Mouse (Mus musculus) kidney, adult 11 months (tissue): ENCODE data around the gene Klhl21.

Experiments
- DNase-seq: peaks from one replicate; pipeline ENCODE4 v3.0.0; 2022

Gene Klhl21

GRCm38 (mm10) chr4:152008622-152009075 is at the start of gene Klhl21:
Gene Klhl21 (plus strand): TSS chr4:152008803.
- DNase-seq: peak; percentile 94

GRCm38 (mm10) chr4:151959849-151960512 is 48.6 kb upstream of the Klhl21 start:
- no peak for DNase-seq

DNA sequence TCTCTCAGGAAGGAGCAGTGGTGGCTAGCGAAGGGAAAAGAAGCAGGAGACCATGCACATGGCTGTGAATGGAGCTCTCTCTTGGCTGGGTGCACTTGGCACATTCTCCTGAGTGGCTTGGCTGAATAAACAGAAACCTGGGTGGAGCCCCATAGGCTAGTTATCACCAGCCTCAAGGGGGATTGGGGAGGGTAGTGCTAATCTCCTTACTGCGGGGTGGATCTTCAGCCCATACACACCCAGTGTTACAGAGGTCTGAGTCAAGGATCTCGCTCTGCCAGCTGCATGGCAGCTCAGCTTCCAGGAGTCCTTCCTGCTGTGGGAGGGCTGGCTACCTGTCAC is 48.1 kb upstream of the Klhl21 start:
- DNase-seq: no peak

GRCm38 (mm10) chr4:151962817-151963216 is 45.8 kb upstream of the Klhl21 start:
- no peak for DNase-seq

DNA sequence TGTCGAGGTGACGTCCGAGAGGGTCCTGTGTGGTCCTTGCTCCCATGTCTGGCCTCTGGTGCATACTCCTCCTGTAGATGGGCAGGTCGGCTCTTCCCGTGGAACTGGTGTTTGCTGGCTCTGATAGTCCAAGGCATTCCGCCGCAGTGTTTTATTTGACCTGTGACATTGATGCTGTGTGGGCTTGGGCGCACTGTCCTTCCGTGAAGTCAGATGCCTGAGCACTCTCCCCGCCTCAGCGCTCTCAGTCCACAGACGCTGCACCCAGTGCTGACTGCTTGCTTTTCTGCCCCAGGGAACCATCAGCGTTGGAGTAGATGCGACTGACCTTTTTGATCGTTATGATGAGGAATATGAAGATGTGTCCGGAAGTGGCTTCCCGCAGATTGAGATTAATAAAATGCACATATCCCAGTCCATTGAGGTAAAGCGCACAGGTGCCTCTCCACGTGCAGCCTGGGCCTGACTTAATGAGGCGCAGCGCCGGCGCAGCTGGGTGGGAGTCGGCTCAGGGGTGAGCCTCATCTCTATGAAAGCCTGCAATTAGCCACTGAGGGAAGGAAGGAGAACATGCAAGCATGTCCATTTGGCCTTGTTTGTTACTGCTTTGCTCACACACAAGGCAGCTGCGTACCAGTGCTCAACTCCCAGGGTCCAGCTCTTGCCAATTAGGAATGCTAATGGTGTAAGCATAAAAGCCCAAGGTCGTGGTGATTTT is 40.2 kb upstream of the Klhl21 start:
- DNase-seq: no peak

DNA sequence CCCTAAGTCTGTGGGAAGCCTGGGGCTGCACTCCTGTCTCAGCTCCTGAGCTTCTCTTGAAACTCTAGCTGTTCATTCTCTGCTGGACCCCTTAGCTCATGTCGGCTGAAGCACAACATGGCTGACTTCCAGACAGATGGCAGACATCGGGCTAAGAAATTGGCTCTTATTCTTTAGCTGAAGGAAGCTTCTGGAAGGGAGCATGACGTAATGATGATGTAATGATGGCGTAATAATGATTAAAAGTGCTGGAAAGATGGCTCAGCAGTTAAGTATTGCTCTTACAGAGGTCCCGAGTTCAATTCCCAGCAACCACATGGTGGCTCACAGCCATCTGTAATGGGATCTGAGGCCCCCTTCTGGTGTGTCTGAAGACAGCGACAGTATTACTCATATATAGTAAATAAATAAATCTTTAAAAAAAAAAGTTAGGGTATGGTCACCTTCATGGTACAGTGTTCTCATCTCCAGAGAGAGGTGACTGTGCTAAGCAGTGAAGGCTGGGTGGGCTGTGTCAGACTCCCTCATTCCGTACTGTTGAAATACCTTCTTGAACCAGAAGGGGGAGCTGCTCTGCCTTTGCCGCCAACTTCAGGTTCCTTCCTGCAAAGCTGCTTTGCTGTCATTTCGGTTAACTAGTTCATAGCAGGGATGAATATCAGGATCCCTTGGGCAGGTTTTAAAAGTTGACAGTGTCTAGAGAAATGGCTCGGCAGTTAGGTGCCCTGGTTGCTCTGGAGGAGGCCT is 36.2 kb upstream of the Klhl21 start:
- no peak for DNase-seq

DNA sequence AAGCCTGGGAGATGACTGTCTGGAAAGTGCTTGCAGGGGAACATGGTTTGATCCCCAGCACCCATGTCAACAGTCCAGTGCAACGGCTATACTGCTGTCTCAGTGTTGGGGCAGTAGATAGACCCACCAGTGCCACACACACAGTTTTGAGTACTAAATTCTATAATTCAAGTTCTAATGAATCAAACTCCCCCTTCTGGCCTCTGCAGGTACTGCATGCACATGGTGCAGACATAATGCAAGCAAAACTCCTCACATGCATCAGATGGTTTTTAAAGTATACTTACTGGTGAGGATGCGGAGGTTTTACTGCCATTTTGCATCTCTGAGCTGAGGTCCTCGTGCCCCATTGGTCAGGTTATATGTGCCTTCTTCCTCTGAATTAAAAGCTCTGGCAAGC is 33.2 kb upstream of the Klhl21 start:
- DNase-seq: no peak

- DNase-seq: peak; percentile 68
Measured at GRCm38 (mm10) chr4:151977748-151978147, 30.9 kb upstream of the Klhl21 start.

- DNase-seq: no peak
Measured at GRCm38 (mm10) chr4:151980699-151981098, 27.9 kb upstream of the Klhl21 start.

DNA sequence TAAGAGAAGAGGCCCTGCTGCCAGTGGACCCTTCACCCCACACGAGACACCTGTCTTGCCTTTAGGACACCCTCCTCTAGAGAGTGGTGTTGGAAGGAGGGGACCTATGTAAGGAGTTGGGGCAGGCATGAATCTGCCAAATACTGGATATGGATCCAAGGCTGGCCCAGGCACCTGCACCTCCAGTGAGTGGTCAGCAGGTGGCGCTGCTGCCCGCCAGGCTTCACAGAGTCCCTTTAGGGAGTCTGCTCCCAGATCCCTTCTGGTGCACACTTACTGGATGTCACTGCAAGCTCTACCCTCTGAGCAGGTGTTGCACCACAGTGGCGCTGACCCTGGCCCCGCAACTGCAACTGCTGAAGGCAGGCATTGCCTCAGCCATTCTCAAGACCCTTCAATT is 27.2 kb upstream of the Klhl21 start:
- DNase-seq: peak; percentile 75

- no peak for DNase-seq
Measured at GRCm38 (mm10) chr4:151983043-151983442, 25.6 kb upstream of the Klhl21 start.

DNA sequence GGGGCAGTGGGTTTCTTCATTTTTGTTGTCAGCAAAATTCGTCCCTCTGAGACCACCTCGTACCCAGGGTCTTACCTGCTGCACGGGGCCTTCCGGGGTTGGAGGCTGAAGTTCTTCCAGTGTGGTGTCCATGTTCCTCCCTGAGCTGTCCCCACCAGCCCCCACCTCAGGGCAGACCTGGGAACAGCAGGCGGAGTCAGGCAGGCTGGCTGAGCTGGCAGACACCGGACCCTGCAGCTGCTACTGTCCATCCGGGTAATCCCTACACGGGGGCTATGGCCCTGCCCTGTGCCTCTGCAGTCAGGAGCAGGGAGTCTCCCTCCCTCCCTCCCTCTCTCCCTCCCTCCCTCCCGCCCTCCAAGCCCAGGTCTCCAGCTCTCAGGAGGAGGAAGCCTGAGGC is 25.0 kb upstream of the Klhl21 start:
- DNase-seq: no peak

DNA sequence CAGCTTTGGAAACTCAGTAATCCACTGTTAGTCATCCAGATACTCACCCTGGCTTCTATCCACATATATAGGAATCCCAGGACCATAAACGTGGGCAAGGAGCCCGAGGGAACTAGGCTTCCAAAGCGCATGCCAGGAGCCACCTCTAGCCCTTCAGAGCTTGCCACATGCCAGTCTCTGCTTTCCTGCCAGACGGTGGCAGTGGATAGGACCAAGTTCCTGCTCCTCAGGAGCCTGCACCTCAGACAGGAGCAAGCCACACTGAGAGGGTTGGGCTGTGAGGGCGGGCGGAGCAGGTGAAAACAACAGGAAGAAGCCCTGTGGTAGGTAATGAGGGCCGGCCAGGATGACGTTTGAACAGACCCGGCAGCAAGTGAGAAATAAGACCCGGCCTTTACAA is 22.7 kb upstream of the Klhl21 start:
- DNase-seq: no peak

DNA sequence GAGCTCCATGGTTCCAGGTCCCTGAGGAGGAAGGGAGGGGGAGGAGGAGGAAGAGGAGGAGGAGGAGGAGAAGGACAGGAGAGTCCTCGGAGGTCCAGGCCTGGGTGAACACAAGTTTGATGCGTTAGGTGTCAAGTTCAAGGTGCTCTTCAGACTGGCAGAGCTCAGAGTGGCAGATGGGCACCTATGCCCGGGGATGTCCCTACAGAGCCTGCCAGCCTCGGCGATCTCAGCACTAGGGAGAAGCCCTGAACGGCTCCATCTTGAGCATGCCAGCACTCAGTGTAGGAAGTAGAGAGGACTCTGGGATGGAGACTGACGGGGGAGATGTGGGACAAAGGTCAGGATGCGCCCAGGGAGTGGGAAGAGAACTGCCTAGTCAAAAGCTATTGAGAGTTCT is 22.0 kb upstream of the Klhl21 start:
- DNase-seq: no peak

DNA sequence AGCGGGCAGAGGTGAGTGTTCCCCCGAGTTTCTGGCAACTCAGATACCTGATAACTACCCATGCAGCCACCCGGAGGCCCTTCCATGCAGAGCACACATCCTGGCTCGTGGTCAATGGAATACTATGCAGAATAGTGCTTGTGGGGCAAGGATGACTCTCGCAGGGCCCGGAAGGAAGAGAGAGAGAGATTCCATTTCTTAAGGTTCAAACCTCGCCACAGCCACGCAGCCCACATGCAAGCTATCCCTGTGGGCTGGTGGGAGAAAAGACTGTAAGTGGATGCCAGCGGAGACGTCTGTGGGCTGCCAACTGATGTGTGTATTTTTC is 20.6 kb upstream of the Klhl21 start:
- DNase-seq: no peak

DNA sequence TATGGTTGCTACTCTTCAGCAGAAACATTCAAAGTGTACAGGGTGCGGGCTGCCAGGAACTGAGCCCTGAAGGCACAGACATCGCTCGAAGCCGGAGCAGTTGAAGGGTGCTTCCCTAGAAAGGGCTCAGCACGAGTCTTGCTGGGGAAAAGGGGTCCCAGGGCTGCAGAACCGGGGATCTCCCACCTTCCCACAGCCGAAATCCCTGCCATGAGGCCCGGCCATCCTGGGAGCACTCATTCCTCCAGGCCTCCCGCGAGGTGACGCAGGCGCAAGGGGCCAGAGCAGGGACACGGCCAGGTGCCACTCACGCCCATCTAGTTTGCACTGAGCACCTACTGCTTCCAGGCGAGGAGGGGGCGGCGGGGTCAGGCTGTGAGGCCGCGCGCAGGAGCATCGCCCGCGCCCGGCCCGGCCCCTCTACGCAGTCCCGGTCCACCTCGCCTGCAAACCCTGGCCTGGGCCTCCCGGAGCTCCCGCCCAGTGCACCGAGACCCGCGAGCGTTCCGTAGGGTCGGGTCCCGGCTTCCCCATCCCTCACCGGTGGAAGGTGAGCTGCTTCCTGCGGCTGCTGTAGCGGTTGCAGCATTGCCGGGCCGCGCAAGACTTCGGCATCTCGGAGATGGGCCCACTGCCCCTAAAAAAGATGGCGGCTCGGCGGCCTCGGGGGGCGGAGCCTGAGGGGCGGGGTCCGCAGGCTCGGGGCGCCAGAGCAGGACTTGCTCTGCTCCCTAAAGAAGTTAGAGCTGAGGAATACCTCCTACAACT is 20.1 kb upstream of the Klhl21 start, which contains the start of gene Thap3:
Gene Thap3 (minus strand): TSS at position 656 of the 768 bp plus-strand sequence.
- DNase-seq: peak; percentile 72

DNA sequence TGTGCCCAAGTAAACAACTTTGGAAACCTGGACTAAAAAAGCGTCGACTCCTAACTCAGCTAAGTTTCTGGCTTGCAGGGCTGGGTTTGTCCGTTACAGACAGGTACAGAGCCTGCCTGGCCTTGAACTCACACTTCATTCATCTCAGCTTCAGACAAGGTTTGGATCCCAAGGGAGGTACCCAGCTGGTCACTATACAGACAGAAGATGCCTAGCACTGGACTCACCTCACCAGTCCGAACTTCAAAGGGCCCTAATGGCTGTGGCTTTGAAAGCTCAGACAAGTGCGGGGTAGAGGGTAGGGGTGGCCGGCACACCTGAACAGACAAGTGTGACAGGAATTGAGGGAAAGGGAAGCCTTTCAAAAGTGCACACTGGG is 19.5 kb upstream of the Klhl21 start:
- DNase-seq: no peak

- DNase-seq: no peak
Measured at GRCm38 (mm10) chr4:151992091-151992490, 16.5 kb upstream of the Klhl21 start.

GRCm38 (mm10) chr4:151993035-151993434 is 15.6 kb upstream of the Klhl21 start:
- DNase-seq: no peak

DNA sequence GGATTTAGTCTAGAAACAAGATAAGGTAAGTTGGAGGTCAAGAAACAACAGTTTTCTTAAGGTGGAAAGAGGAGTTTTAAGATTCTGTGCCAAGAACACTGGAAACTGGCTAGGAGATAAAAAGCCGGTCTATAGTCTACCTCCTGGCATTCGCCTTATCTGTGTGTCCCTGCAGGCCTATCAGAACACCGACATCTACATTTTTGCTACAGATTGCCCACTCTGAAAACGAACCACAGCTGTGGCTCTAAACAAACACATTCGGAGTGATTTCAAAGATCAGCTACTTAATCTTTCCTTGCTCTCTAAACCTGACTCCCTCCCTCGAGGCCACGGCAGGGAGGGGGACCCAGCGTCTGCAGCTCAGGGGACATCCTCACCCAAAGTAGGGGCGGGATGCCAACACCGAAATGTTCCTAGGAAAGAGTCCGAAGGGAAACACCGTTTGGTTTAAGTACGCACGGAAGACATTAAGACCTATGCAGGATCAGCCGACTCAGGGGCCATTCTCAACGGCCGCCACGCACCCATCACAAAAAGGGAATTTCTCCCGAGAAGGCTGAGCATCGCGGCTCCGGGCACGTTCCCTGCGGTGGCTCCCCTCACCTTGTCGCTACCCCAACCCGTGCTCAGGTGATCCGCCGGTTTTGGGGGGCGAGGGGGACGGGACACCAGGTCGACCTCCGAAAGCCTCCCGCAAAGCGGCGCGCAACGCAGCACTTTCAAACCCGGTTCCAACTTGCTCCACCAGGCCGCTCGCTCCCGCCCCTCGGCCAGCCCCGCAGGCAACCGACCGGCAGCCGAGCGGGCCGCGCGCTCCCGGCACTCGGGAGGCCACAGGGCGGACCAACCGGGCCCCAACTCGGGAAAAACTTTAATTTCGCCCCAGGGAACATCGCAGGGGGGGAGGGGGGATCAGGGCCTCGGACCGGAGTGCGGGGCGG is 14.1 kb upstream of the Klhl21 start:
- no peak for DNase-seq

DNA sequence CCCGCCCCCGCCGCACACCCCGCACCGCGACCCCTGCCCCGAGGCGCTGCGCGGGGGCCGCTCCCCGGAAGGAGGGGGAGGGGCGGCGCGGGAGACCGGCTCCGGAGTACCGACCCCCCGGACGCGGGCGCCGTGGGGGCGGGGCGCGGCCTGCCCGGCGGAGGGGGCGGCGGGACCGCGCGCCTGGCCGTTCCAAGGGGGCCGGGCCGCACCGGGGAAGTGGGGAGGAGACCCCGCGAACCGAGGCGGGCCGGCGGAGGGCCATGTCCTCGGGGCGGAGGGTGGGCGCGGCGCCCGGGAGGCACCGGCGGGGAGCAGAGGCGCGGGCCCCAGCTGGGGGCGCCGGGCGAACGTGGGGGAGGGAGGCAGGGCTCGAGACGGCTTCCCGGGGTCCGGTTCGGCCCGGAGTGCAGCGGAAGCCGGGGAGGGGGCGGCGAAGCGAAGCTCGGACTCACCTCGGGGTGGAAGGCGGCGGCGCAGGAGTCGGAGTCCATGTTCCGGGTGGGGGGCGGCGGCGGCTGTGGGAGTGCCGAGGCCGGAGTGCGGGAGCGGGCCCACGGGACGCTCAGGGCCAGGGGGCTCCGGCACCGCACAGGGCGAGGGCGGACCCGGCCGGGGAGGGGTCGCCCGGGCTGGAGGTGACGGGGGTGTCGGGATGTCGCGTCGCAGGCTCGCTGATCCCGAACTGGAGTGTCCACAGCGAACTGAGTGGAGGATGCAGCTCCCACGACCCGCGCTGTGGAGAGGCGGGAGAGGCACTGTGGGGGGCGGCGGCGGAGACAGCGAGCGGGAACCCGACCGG is 13.0 kb upstream of the Klhl21 start:
- no peak for DNase-seq
